Mouse (Mus musculus): ENCODE results near the gene Gm28038. TPM values are rescaled to one million over a fixed set of nuclear protein-coding genes. Genes with fewer than 3 reads are reported as not detected.

The Gm28038 gene
- total RNA-seq, 1 experiment, result not detected

DNA sequence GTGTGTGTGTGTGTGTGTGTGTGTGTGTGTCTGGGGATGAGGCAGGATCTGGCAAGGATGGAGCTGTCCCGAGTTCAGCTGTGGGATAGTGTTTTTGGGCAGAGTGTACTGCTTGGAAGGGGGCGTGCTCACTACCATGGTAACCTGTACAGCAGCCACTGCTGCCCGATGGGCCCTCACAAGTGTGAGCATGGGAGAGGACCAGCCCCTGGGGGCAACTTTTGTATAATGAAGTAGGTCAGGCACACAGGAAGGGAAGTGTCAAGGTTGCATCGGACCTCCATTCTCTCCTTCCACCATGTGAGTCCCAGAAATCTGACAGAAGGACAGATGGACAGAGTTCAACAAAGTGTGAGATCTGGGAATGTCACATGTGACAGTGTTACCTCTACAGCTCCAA is 33.2 kb upstream of the Gm28038 start:
- DNase-seq (ENCODE audit: low read depth, low spot score), result no peak
- Histone ChIP-seq H3K36me3 (ENCODE audit: control insufficient read depth, insufficient read depth, low read length, poor library complexity, severe bottlenecking) (peaks cover 10% of the 10 kb centered on the region; the same call in 1 of the 2 replicates), H3K9me3 (ENCODE audit: control insufficient read depth, insufficient read depth, low read depth, low read length) (no peaks in the 10 kb centered on the region), H3K4me3 (ENCODE audit: insufficient read depth in 1 of 2, low read depth in 1 of 2, low read length in 2 of 2, poor library complexity in 1 of 2, severe bottlenecking in 1 of 2) (no peak overlapping the region), H3K4me1 (ENCODE audit: control insufficient read depth in 2 of 2, insufficient read depth in 2 of 2, low read length in 2 of 2, poor library complexity in 1 of 2) (peaks cover 4 to 27% of the 10 kb centered on the region in 2 experiments), H3K9ac (ENCODE audit: insufficient read depth, low read depth, low read length, poor library complexity, severe bottlenecking) (no peak overlapping the region), H3K27ac (ENCODE audit: insufficient read depth, low read depth, low read length, poor library complexity, severe bottlenecking) (no peak overlapping the region)
- TF ChIP-seq CHD2 (IDR thresholded peaks at IDR 0.05; ENCODE audit: low read depth, low read length), result no peak
- TF ChIP-seq ZNF384 (IDR thresholded peaks at IDR 0.05; ENCODE audit: low read depth, low read length), result no peak
- TF ChIP-seq ZC3H11A (IDR thresholded peaks at IDR 0.05; ENCODE audit: borderline replicate concordance, low read depth, low read length), result no peak
- TF ChIP-seq MAFK (IDR thresholded peaks at IDR 0.05; ENCODE audit: insufficient read depth, low read depth, low read length), result no peak
- no peak for TF ChIP-seq HCFC1 (IDR thresholded peaks at IDR 0.05; ENCODE audit: borderline replicate concordance, insufficient read depth, low read length)
- in situ Hi-C loops (cut with MboI; ENCODE audit: low sequenced_read_pairs in 2 of 2, unreplicated experiment in 2 of 2), result no loop called here

DNA sequence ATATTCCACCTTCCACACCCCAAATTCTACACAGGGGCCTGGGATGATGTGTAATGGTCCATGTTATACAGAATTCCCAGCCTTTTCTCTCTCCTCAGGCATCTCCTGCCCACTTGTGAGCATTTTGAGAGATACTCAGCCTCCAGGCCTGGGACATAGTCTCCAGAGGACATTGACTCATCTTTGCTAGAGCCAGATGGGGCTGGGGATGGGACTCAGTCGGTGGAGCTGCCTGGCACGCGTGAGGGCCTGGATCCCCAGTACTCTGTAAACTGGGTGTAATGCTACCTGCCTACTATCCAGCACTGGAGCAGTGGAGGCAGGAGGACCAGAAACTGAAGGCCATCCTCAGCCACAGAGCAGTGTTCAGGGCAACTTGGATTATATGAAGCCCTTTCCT is 31.7 kb upstream of the Gm28038 start:
- Histone ChIP-seq H3K36me3 (ENCODE audit: control insufficient read depth, insufficient read depth, low read length, poor library complexity, severe bottlenecking) (peaks cover 7% of the 10 kb centered on the region; the same call in 1 of the 2 replicates), H3K27ac (ENCODE audit: insufficient read depth, low read depth, low read length, poor library complexity, severe bottlenecking) (no peak overlapping the region), H3K9ac (ENCODE audit: insufficient read depth, low read depth, low read length, poor library complexity, severe bottlenecking) (no peak overlapping the region), H3K4me1 (ENCODE audit: control insufficient read depth in 2 of 2, insufficient read depth in 2 of 2, low read length in 2 of 2, poor library complexity in 1 of 2) (peaks cover 4 to 26% of the 10 kb centered on the region in 2 experiments), H3K4me3 (ENCODE audit: insufficient read depth in 1 of 2, low read depth in 1 of 2, low read length in 2 of 2, poor library complexity in 1 of 2, severe bottlenecking in 1 of 2) (no peak overlapping the region), H3K9me3 (ENCODE audit: control insufficient read depth, insufficient read depth, low read depth, low read length) (no peaks in the 10 kb centered on the region)
- in situ Hi-C loops (cut with MboI; ENCODE audit: low sequenced_read_pairs in 2 of 2, unreplicated experiment in 2 of 2), result no loop called here
- no peak for DNase-seq (ENCODE audit: low read depth, low spot score)
- TF ChIP-seq HCFC1 (IDR thresholded peaks at IDR 0.05; ENCODE audit: borderline replicate concordance, insufficient read depth, low read length) (no peak), MAFK (IDR thresholded peaks at IDR 0.05; ENCODE audit: insufficient read depth, low read depth, low read length) (no peak)

DNA sequence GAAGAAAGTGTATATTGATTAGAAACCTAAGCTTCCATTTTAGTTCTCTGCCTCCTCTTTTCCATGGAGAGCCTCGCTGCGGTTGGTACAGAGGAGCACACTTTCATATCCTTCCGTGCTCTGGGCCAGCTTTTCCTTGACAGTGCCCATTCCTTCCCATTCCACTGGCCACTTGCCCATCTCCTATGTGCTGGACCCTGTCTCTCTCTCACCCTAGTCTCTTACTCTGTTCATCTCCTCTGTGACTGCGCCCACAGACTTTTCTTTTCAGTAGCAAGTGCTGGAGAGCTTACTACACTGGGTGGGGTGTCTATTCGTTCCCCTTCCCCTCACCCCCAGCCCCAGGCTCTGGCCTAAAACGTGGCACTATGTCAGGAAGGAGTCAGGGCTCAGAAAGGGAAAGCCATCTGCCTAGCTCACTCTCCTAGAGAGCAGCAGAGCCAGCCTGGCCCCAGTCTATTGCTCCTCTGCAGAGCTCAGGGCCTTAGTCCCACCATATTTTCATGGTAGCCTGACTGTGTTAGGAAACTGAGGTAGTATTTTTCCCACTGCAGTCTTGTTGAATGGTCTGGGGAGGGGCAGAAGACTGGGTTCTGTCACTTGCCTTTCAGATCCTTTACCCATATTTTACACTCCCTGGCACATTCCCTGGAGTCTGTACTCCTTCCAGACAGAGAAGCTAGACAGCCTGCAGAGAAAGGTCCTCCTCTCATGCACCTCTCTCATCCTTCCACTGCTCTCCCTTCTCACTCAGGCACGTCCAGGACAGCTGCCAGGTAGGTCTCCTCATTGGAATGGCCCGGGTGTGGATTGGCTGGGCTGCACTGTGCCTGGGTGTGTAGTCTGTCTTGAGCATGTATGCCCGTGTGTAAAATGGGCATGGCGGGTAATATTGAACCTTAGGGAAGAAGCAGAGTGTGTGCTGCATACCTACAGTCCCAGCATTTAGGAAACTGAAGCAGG is 30.4 kb upstream of the Gm28038 start:
- H3K36me3 ChIP-seq (ENCODE audit: control insufficient read depth, insufficient read depth, low read length, poor library complexity, severe bottlenecking), result peaks cover 12% of the 10 kb centered on the region
- no peak for DNase-seq (ENCODE audit: low read depth, low spot score)
- no peak overlapping the region for H3K27ac ChIP-seq (ENCODE audit: insufficient read depth, low read depth, low read length, poor library complexity, severe bottlenecking)
- H3K4me3 ChIP-seq (ENCODE audit: insufficient read depth in 1 of 2, low read depth in 1 of 2, low read length in 2 of 2, poor library complexity in 1 of 2, severe bottlenecking in 1 of 2), result no peak overlapping the region
- no peaks in the 10 kb centered on the region for H3K9me3 ChIP-seq (ENCODE audit: control insufficient read depth, insufficient read depth, low read depth, low read length)
- H3K4me1 ChIP-seq (ENCODE audit: control insufficient read depth in 2 of 2, insufficient read depth in 2 of 2, low read length in 2 of 2, poor library complexity in 1 of 2), result peaks cover 4 to 21% of the 10 kb centered on the region in 2 experiments
- H3K9ac ChIP-seq (ENCODE audit: insufficient read depth, low read depth, low read length, poor library complexity, severe bottlenecking), result no peak overlapping the region
- in situ Hi-C loops (cut with MboI; ENCODE audit: low sequenced_read_pairs in 2 of 2, unreplicated experiment in 2 of 2), result no loop called here
- TF ChIP-seq CHD2 (IDR thresholded peaks at IDR 0.05; ENCODE audit: low read depth, low read length), result no peak
- TF ChIP-seq MAFK (IDR thresholded peaks at IDR 0.05; ENCODE audit: insufficient read depth, low read depth, low read length), result no peak
- no peak for TF ChIP-seq ZNF384 (IDR thresholded peaks at IDR 0.05; ENCODE audit: low read depth, low read length)
- TF ChIP-seq ZC3H11A (IDR thresholded peaks at IDR 0.05; ENCODE audit: borderline replicate concordance, low read depth, low read length), result no peak
- no peak for TF ChIP-seq HCFC1 (IDR thresholded peaks at IDR 0.05; ENCODE audit: borderline replicate concordance, insufficient read depth, low read length)

DNA sequence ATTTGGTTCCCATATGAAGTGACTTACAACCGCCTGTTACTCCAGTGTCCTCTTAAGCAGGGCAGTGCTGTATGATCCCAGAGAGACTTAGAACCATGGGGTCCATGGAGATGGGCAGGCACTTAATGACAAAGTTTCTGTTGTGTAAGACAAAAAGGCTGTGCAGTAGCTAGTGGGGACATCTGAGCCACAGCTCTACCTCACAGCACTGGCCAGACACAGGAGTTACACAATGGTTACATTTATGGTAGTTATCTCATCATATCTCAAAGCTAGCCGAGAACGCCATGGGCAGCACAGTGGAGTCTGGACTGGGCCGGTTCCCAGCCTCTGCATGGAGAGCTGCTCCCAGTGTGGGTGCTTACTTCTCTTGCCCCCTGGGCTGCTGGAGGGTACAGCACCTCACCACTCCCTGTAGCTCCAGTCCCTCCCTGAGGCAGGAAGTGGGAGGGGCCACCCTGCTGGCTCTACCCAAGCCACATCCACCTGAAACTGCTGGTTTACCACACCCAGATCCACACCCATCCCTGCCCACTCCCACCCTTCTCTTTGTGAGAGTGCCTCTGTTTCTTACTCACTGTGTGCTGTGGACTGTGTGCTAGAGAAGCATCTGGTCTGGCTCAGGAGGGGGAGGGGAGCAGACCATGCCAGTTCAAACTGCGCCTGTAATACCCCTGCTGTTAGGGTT is 29.3 kb upstream of the Gm28038 start:
- peak overlapping the region; percentile 11 for H3K27ac ChIP-seq (ENCODE audit: insufficient read depth, low read depth, low read length, poor library complexity, severe bottlenecking)
- peak; percentile 56 for DNase-seq (ENCODE audit: low read depth, low spot score)
- H3K36me3 ChIP-seq (ENCODE audit: control insufficient read depth, insufficient read depth, low read length, poor library complexity, severe bottlenecking), result peaks cover 23% of the 10 kb centered on the region
- H3K9me3 ChIP-seq (ENCODE audit: control insufficient read depth, insufficient read depth, low read depth, low read length), result no peaks in the 10 kb centered on the region
- no peak overlapping the region for H3K4me3 ChIP-seq (ENCODE audit: insufficient read depth in 1 of 2, low read depth in 1 of 2, low read length in 2 of 2, poor library complexity in 1 of 2, severe bottlenecking in 1 of 2)
- H3K9ac ChIP-seq (ENCODE audit: insufficient read depth, low read depth, low read length, poor library complexity, severe bottlenecking), result no peak overlapping the region
- in situ Hi-C loops (cut with MboI; ENCODE audit: low sequenced_read_pairs in 2 of 2, unreplicated experiment in 2 of 2), result no loop called here
- H3K4me1 ChIP-seq (ENCODE audit: control insufficient read depth in 2 of 2, insufficient read depth in 2 of 2, low read length in 2 of 2, poor library complexity in 1 of 2), result peaks cover 4 to 21% of the 10 kb centered on the region in 2 experiments
- TF ChIP-seq ZC3H11A (IDR thresholded peaks at IDR 0.05; ENCODE audit: borderline replicate concordance, low read depth, low read length) (no peak), MAFK (IDR thresholded peaks at IDR 0.05; ENCODE audit: insufficient read depth, low read depth, low read length) (no peak), CHD2 (IDR thresholded peaks at IDR 0.05; ENCODE audit: low read depth, low read length) (no peak), HCFC1 (IDR thresholded peaks at IDR 0.05; ENCODE audit: borderline replicate concordance, insufficient read depth, low read length) (no peak), ZNF384 (IDR thresholded peaks at IDR 0.05; ENCODE audit: low read depth, low read length) (no peak)

Data from ES-E14 (cell line).